Mouse (Mus musculus): ENCODE results near the gene Acss1. TPM values are rescaled to one million over a fixed set of nuclear protein-coding genes. Genes with fewer than 3 reads are reported as not detected.
A peak's percentile ranks its signal among the peaks of the same experiment; 100 is the strongest.

Acss1 gene
- polyA plus RNA-seq, 1 experiment: 9.4 TPM

DNA sequence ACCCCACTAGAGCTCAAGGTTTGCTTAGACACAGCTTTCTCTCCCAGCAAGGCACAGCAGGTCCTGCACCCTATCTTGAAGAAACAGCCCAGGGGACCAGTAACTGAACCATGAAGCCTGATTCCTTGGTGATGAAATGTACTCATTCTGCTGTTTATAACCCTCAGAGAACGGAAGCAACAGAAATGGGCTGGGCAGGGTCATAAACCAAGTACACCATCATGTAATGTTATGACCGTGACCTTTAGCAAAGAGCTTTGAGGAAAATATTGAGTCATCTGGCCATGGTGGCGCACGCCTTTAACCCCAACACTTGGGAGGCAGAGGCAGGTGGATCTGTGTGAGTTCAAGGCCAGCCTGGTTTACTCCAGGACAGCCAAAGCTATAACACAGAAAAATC lies 23.1 kb downstream of the Acss1 start:
- Histone ChIP-seq H3K4me3 (ENCODE audit: insufficient read depth, low read length) (no peak overlapping the region), H3K4me1 (ENCODE audit: control insufficient read depth, insufficient read depth, low read length) (peaks cover 15% of the 10 kb centered on the region), H3K27ac (ENCODE audit: insufficient read depth, low read depth, low read length) (no peak overlapping the region)
- TF ChIP-seq CTCF (IDR thresholded peaks at IDR 0.05; ENCODE audit: low read depth, low read length): no peak
- TF ChIP-seq POLR2A (IDR thresholded peaks at IDR 0.05; ENCODE audit: borderline replicate concordance, low read depth, low read length): no peak

DNA sequence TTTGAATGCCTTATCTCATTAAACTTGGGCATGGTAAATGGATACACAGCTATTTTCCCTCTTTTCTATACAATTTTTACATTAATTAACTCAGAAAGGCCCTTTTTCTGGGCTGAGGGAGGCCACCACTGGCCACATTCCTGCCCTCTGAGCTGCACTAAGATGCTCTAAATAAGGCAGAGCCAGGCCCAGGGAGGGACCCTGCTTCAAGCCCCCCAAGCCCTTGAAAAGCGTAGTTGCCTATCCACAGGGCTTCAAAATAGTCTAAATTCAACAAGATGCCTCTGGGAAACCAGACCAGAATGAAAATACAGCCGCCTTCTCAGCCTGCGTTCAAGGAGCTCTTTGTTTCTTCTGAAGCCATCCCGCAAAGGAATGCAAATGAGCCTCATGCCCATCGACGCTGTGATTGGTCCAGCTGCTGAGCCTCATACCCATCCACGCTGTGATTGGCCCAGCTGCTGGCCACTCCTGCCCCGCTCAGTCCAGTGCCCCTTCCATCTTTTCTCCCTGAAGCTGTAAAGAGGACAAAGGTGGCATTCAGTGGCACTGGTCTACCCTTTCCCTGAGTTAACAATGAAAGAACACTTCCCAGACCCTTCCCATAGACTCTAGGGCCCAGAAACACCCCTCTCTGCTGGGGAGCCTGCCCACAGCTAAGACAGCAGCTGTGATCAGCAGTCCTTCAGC lies 24.4 kb downstream of the Acss1 start:
- TF ChIP-seq CTCF (IDR thresholded peaks at IDR 0.05; ENCODE audit: low read depth, low read length): no peak
- no peak for TF ChIP-seq POLR2A (IDR thresholded peaks at IDR 0.05; ENCODE audit: borderline replicate concordance, low read depth, low read length)
- Histone ChIP-seq H3K4me3 (ENCODE audit: insufficient read depth, low read length) (no peak overlapping the region), H3K4me1 (ENCODE audit: control insufficient read depth, insufficient read depth, low read length) (peaks cover 15% of the 10 kb centered on the region), H3K27ac (ENCODE audit: insufficient read depth, low read depth, low read length) (no peak overlapping the region)

DNA sequence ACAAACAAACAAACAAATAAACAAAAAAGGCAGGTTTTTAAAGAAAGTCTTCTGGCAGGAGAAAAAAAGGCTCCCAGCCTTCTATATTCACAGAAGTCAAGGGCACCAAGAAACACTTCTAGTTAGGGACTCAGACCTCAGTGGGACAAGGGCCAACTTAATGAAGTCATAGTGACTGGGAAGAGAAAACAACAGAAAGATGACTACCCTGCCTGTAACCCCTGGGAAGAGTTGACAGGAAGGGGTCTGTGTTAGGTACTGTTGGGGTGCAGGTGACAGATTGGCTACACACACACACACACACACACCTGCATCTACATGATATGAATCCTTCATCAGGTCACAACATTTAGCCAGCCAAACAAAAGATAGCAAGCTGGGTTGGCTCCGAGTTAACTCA lies 25.1 kb downstream of the Acss1 start:
- TF ChIP-seq POLR2A (IDR thresholded peaks at IDR 0.05; ENCODE audit: borderline replicate concordance, low read depth, low read length) (no peak), CTCF (IDR thresholded peaks at IDR 0.05; ENCODE audit: low read depth, low read length) (no peak)
- no peak overlapping the region for H3K27ac ChIP-seq (ENCODE audit: insufficient read depth, low read depth, low read length)
- H3K4me1 ChIP-seq (ENCODE audit: control insufficient read depth, insufficient read depth, low read length): peaks cover 10% of the 10 kb centered on the region
- no peak overlapping the region for H3K4me3 ChIP-seq (ENCODE audit: insufficient read depth, low read length)

DNA sequence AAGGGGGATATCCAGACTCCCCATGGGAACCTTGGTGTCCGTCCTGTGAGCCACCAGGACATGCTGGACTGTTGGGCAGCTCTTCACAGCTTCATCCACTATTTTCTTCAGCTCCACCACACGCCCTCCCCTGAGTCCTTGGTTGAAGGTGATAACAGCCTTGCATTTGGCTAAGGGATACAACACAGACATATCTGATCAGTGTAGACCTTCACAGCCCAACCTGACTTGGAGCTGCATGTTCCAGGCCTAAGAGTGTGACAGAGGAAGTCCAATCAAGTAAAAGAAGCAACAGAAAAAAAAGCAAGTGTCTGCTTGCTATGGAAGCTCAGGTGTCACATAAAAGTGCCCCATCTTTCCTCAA lies 29.9 kb downstream of the Acss1 start:
- TF ChIP-seq CTCF (IDR thresholded peaks at IDR 0.05; ENCODE audit: low read depth, low read length) (no peak), POLR2A (IDR thresholded peaks at IDR 0.05; ENCODE audit: borderline replicate concordance, low read depth, low read length) (no peak)
- H3K27ac ChIP-seq (ENCODE audit: insufficient read depth, low read depth, low read length): no peak overlapping the region
- peaks cover 2% of the 10 kb centered on the region; the same call in 1 of the 2 replicates for H3K4me1 ChIP-seq (ENCODE audit: control insufficient read depth, insufficient read depth, low read length)
- no peak overlapping the region for H3K4me3 ChIP-seq (ENCODE audit: insufficient read depth, low read length)

DNA sequence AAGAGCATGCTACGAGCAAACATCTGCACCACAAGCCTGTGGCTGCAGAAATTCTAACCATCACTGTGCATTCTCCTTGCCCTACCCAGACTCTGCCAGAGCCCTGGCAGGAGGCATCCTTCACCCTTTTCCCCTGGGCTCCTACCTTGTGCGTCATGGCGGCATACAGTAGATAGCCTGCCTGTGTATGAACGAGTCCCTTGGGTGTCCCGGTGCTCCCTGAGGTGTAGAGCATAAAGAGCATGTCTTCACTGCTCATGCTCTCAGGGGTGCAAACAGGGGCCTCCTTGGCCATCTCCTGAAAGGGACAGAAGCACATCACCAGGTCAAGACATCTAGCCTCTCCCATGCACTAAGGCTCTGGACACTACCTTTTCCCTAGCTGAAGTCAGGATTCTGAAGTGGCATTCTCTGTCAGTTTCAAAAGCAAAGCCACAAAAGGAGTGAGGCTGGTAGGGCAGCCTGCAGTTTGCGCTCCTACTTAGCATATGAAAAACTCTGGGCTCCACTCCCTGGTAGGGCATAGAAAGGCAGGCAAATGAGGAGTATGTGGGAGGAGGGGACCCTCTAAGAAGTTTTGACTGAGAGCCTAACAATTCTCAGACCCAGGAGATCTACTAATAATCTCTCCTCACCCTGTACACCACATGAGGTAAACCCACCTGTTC lies 30.5 kb downstream of the Acss1 start:
- H3K4me3 ChIP-seq (ENCODE audit: insufficient read depth, low read length): no peak overlapping the region
- peaks cover 2% of the 10 kb centered on the region; the same call in 1 of the 2 replicates for H3K4me1 ChIP-seq (ENCODE audit: control insufficient read depth, insufficient read depth, low read length)
- H3K27ac ChIP-seq (ENCODE audit: insufficient read depth, low read depth, low read length): no peak overlapping the region
- no peak for TF ChIP-seq CTCF (IDR thresholded peaks at IDR 0.05; ENCODE audit: low read depth, low read length)
- TF ChIP-seq POLR2A (IDR thresholded peaks at IDR 0.05; ENCODE audit: borderline replicate concordance, low read depth, low read length): no peak

DNA sequence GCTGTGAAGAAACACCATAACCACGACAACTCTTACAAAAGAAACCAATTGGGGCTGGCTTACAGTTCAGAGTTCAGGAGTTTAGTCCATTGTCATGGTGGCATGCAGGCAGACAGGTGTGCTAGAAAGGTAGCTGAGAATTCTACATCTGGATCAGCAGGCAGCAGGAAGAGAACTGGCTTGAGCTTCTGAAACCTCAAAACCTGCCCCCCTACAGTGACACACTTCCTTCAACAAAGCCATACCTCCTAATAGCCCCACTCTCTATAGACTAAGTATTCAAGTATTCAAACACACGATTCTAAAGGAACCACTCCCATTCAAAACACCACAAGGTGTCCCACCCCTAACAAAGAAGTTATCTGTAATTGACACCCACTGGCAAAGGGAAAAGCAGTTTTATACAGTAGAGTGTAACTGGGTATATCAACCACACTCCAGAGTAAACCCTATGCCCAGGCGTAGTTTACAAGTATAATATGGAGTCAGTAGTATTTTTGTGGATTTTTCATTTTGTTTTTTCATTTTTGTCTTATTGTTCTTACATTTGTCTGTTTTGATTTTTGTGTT lies 32.3 kb downstream of the Acss1 start:
- Histone ChIP-seq H3K4me1 (ENCODE audit: control insufficient read depth, insufficient read depth, low read length) (no peaks in the 10 kb centered on the region), H3K4me3 (ENCODE audit: insufficient read depth, low read length) (no peak overlapping the region), H3K27ac (ENCODE audit: insufficient read depth, low read depth, low read length) (no peak overlapping the region)
- no peak for TF ChIP-seq POLR2A (IDR thresholded peaks at IDR 0.05; ENCODE audit: borderline replicate concordance, low read depth, low read length)
- TF ChIP-seq CTCF (IDR thresholded peaks at IDR 0.05; ENCODE audit: low read depth, low read length): no peak

DNA sequence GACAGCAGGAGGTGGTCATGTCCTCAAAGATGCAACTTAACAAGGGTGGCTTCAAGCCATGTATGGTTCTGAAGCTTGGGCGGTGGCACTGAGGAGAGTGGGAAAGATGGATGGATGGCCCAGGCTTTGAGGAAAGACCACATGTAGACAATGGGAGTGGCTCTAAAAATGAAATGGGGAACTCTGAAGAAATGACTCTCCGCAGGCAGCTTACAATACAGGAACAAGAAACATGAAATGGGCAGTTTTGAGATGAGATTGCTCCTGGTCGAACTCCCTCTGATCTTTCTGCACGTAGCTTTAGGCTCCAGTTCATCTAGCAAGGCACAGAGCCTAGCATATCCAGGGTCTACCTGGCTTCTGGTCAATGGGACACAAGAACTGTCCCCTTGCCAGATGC lies 39.0 kb downstream of the Acss1 start:
- TF ChIP-seq POLR2A (IDR thresholded peaks at IDR 0.05; ENCODE audit: borderline replicate concordance, low read depth, low read length) (no peak), CTCF (IDR thresholded peaks at IDR 0.05; ENCODE audit: low read depth, low read length) (no peak)
- peaks cover 18% of the 10 kb centered on the region for H3K4me1 ChIP-seq (ENCODE audit: control insufficient read depth, insufficient read depth, low read length)

DNA sequence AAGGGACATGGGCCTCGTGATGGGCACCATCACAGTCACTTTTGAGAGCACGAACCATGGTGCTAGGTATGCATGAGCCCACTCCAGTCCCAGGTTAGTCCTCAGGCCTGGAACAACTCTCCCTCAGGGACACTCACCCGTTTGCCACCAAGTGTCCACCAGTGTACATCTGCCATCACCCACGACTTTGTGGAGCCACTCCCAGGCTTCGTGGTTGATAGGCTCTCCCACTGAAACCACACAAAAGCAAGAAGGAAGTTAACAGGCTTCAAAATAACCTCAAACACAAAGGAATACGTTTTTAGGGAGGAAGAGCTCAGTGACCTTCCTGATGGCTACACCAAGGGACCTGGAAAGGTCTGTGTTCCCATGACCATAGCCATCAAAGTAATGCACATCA lies 41.2 kb downstream of the Acss1 start:
- peaks cover 18% of the 10 kb centered on the region for H3K4me1 ChIP-seq (ENCODE audit: control insufficient read depth, insufficient read depth, low read length)
- no peak overlapping the region for H3K27ac ChIP-seq (ENCODE audit: insufficient read depth, low read depth, low read length)
- H3K4me3 ChIP-seq (ENCODE audit: insufficient read depth, low read length): no peak overlapping the region
- TF ChIP-seq CTCF (IDR thresholded peaks at IDR 0.05; ENCODE audit: low read depth, low read length): no peak
- TF ChIP-seq POLR2A (IDR thresholded peaks at IDR 0.05; ENCODE audit: borderline replicate concordance, low read depth, low read length): no peak

More for the DNA sequence above, 39.0 kb downstream of the Acss1 start:
- Histone ChIP-seq H3K27ac (ENCODE audit: insufficient read depth, low read depth, low read length) (peak overlapping the region; percentile 14; the same call in 1 of the 2 replicates), H3K4me3 (ENCODE audit: insufficient read depth, low read length) (no peak overlapping the region)

DNA sequence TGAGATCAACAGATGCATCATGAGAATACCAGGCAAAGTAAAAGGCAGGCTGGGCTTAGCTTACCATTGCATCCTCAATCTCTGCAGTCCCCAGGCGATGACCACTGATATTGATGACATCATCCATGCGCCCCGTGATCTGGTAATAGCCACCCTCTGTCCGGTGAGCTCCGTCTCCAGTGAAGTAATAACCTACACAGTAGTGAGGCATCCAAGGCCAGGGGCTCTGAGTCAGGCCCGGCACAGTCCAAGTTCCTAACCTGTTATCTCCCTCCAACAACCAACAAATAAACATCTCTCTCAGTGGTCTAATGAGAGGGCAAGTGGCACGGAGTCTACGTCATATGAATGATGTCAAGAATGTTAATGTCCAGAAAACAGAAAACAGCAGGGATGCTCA lies 43.4 kb downstream of the Acss1 start:
- no peak for TF ChIP-seq POLR2A (IDR thresholded peaks at IDR 0.05; ENCODE audit: borderline replicate concordance, low read depth, low read length)
- no peak for TF ChIP-seq CTCF (IDR thresholded peaks at IDR 0.05; ENCODE audit: low read depth, low read length)
- H3K4me1 ChIP-seq (ENCODE audit: control insufficient read depth, insufficient read depth, low read length): peaks cover 23% of the 10 kb centered on the region

DNA sequence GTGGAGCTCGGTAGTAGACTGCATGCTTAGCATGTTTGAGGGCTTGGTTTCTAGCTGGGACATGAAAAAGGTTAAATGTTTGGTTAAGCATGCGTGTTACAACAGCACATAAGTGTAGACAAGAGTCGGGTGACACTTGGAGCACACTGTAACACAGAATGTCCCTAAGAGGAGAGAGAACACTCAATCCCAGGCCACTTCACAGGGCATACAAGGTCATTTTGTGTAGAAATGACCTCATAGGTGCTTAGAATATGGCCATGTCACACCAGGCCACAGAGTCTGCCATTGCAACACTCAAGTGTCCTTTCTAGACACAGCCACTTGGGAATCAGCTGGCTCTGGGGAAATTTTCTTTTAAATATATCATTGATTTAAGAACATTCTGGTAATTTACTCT lies 44.3 kb downstream of the Acss1 start:
- Histone ChIP-seq H3K27ac (ENCODE audit: insufficient read depth, low read depth, low read length) (no peak overlapping the region), H3K4me3 (ENCODE audit: insufficient read depth, low read length) (no peak overlapping the region), H3K4me1 (ENCODE audit: control insufficient read depth, insufficient read depth, low read length) (peaks cover 14% of the 10 kb centered on the region)
- TF ChIP-seq CTCF (IDR thresholded peaks at IDR 0.05; ENCODE audit: low read depth, low read length) (no peak), POLR2A (IDR thresholded peaks at IDR 0.05; ENCODE audit: borderline replicate concordance, low read depth, low read length) (no peak)

More for the DNA sequence above, 43.4 kb downstream of the Acss1 start:
- Histone ChIP-seq H3K27ac (ENCODE audit: insufficient read depth, low read depth, low read length) (no peak overlapping the region), H3K4me3 (ENCODE audit: insufficient read depth, low read length) (no peak overlapping the region)

All from bone marrow macrophage, adult 2 months (primary cell).